Mouse (Mus musculus) left cerebral cortex, adult 2 months (tissue): ENCODE measurements around the gene Gm10134. TPM values are rescaled to one million over a fixed set of nuclear protein-coding genes. Genes with fewer than 3 reads are reported as not detected.

Source experiments
- DNase-seq, 2 experiments: peaks; one replicate each; pipeline ENCODE4 v3.0.0; 2021 to 2022; ENCODE audit warnings: low spot score in 2 of 2, mixed read lengths in 1 of 2; ENCODE audit errors: extremely low spot score in 1 of 2
- H3K27ac ChIP-seq: fragments of 200-600 bp; 2 replicates; pipeline ENCODE4 v1.8.1; 2022
- H3K4me3 ChIP-seq: fragments of 200-600 bp; 2 replicates; pipeline ENCODE4 v1.8.1; 2022
- CTCF ChIP-seq: fragments of 200-600 bp; IDR thresholded peaks from 2 replicates; pipeline ENCODE4 v1.8.1; 2022; ENCODE audit warnings: antibody characterized with exemption, mild to moderate bottlenecking, moderate library complexity
- intact Hi-C: fragments of 180-260 bp; cut with DNase I; formaldehyde crosslinking; loops from one replicate; pipeline ENCODE4 v1.15.1; 2025
- total RNA-seq, 2 experiments: library from RNA; stranded (reverse); gene quantifications; 2 replicates each; pipeline ENCODE4 v1.2.3; 2021

The Gm10134 gene
- total RNA-seq, 2 experiments from 2014 or later, result 1.9 TPM; not detected in 1

GRCm38 (mm10) chr2:28525219-28525942 is 19.5 kb downstream of the Gm10134 start:
- intact Hi-C loops, result no loop called here
- DNase-seq, result peak; percentile 28 to 58

GRCm38 (mm10) chr2:28525943-28526876 is 20.3 kb downstream of the Gm10134 start:
- peak in 1 of 2 experiments; percentile 14 for DNase-seq
- peak; percentile 37 for TF ChIP-seq CTCF
- intact Hi-C loops, result no loop called here
- peak overlapping the region; percentile 85 for H3K27ac ChIP-seq
- no peak overlapping the region for H3K4me3 ChIP-seq

More at GRCm38 (mm10) chr2:28525219-28525942, 19.5 kb downstream of the Gm10134 start:
- Histone ChIP-seq H3K4me3 (no peak overlapping the region), H3K27ac (peak overlapping the region; percentile 85)
- TF ChIP-seq CTCF, result no peak

GRCm38 (mm10) chr2:28527436-28528353 is 21.8 kb downstream of the Gm10134 start:
- intact Hi-C loops, result no loop called here
- H3K4me3 ChIP-seq, result no peak overlapping the region
- no peak for DNase-seq
- TF ChIP-seq CTCF, result no peak
- H3K27ac ChIP-seq, result no peak overlapping the region

- intact Hi-C loops, result no loop called here
- Histone ChIP-seq H3K4me3 (no peak overlapping the region), H3K27ac (no peak overlapping the region)
- no peak for TF ChIP-seq CTCF
- no peak for DNase-seq
Measured at GRCm38 (mm10) chr2:28528354-28528730, 22.4 kb downstream of the Gm10134 start.

- intact Hi-C loops, result no loop called here
- no peak for TF ChIP-seq CTCF
- peak overlapping the region; percentile 24; the same call in 1 of the 2 replicates for H3K27ac ChIP-seq
- H3K4me3 ChIP-seq, result no peak overlapping the region
- DNase-seq, result no peak
Measured at GRCm38 (mm10) chr2:28529856-28530255, 24.0 kb downstream of the Gm10134 start.

- DNase-seq, result no peak
- peak overlapping the region; percentile 24; the same call in 1 of the 2 replicates for H3K27ac ChIP-seq
- intact Hi-C loops, result no loop called here
- no peak for TF ChIP-seq CTCF
- H3K4me3 ChIP-seq, result no peak overlapping the region
Measured at GRCm38 (mm10) chr2:28530311-28530710, 24.4 kb downstream of the Gm10134 start.

- intact Hi-C loops, result loop anchor here (1.0 kb wide), 1 partner anchor 10 kb away; no protein-coding TSS in a partner anchor
- Histone ChIP-seq H3K27ac (peak overlapping the region; percentile 95), H3K4me3 (peak overlapping the region; percentile 85)
- peak; percentile 46 for TF ChIP-seq CTCF
- DNase-seq, result peak; percentile 86
Measured at GRCm38 (mm10) chr2:28532938-28533771, 27.3 kb downstream of the Gm10134 start.

GRCm38 (mm10) chr2:28533901-28534435 is 28.1 kb downstream of the Gm10134 start:
- Histone ChIP-seq H3K27ac (peak overlapping the region; percentile 95), H3K4me3 (peak overlapping the region; percentile 85)
- DNase-seq, result no peak
- intact Hi-C loops, result loop anchor here (1.0 kb wide), 1 partner anchor 11 kb away; no protein-coding TSS in a partner anchor
- no peak for TF ChIP-seq CTCF

GRCm38 (mm10) chr2:28534436-28535262 is 28.8 kb downstream of the Gm10134 start:
- Histone ChIP-seq H3K27ac (peak overlapping the region; percentile 95), H3K4me3 (peak overlapping the region; percentile 85)
- no peak for TF ChIP-seq CTCF
- no peak for DNase-seq
- intact Hi-C loops, result no loop called here
